Mouse (Mus musculus): ENCODE data around the gene Pald1. TPM values are rescaled to one million over a fixed set of nuclear protein-coding genes. Genes with fewer than 3 reads are reported as not detected.
A peak's percentile ranks its signal among the peaks of the same experiment; 100 is the strongest.

Pald1 gene
- polyA plus RNA-seq, 1 experiment from 2014 or later: 5.7 TPM

DNA sequence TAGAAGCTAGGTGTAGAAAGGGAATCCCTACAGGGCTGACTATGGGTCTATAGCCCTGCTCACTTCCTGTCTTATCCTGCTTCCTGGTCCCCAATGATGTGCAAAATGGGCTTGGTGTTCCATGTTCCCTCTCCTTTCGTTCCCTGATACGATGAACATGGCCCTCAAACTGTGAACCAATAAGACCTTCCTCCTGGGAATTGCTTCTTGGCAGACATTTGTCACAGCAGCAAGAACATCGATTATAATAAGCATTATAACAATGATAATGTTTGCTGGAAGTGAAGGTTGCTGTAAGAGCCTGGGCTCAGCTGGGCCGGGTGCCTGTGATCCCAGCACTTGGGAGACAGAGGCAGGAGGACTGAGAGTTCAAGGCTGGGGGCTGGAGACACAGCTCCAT is 99.0 kb downstream of the Pald1 start:
- no peaks in the 10 kb centered on the region for H3K27me3 ChIP-seq (ENCODE audit: control insufficient read depth, insufficient read depth, low read length)
- DNase-seq (ENCODE audit: low spot score): no peak
- WGBS: 87% methylated on average over 4 of the region's 4 CpGs
- no peak for TF ChIP-seq EP300 (optimal IDR thresholded peaks at IDR 0.05)
- no peak for TF ChIP-seq CTCF (IDR thresholded peaks at IDR 0.05; ENCODE audit: low read depth)
- H3K27ac ChIP-seq (replicated peaks): no peak overlapping the region
- no peaks in the 10 kb centered on the region for H3K4me1 ChIP-seq (replicated peaks; ENCODE audit: control insufficient read depth, insufficient read depth)
- no peaks in the 10 kb centered on the region for H3K9me3 ChIP-seq (ENCODE audit: control insufficient read depth, low read length)
- H3K36me3 ChIP-seq (ENCODE audit: control insufficient read depth, insufficient read depth, low read length): no peaks in the 10 kb centered on the region
- H3K9ac ChIP-seq (ENCODE audit: low read length): no peak overlapping the region
- H3K4me2 ChIP-seq (replicated peaks; ENCODE audit: low read depth): no peak overlapping the region
- H3K4me3 ChIP-seq (ENCODE audit: low read depth, low read length): no peak overlapping the region
- ATAC-seq (ENCODE audit: low FRiP score, low TSS enrichment): no peak

DNA sequence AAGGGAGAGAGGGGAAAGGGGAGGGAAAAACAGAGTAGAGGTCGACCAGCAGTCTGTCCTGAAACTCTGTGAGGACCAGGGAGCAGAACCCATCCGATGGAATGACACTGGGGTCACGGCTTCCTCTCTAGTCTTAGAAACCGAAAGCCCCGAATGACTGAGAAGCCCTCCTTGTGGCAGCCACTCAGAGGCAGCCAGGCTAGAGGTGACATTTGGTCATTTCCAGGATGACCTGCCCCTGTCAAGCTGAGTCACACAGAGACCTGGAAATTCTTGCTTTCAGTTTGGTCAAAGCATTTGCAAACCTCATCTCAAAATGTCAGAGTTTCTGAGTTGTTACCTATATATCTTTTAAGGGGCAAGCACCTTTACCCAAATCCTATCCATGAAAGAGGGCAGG is 102.2 kb downstream of the Pald1 start:
- Histone ChIP-seq H3K27ac (replicated peaks) (no peak overlapping the region), H3K4me1 (replicated peaks; ENCODE audit: control insufficient read depth, insufficient read depth) (no peaks in the 10 kb centered on the region), H3K36me3 (ENCODE audit: control insufficient read depth, insufficient read depth, low read length) (no peaks in the 10 kb centered on the region), H3K4me2 (replicated peaks; ENCODE audit: low read depth) (no peak overlapping the region), H3K27me3 (ENCODE audit: control insufficient read depth, insufficient read depth, low read length) (no peaks in the 10 kb centered on the region), H3K9me3 (ENCODE audit: control insufficient read depth, low read length) (no peaks in the 10 kb centered on the region), H3K9ac (ENCODE audit: low read length) (no peak overlapping the region), H3K4me3 (ENCODE audit: low read depth, low read length) (no peak overlapping the region)
- no peak for ATAC-seq (ENCODE audit: low FRiP score, low TSS enrichment)
- DNase-seq (ENCODE audit: low spot score): no peak
- TF ChIP-seq CTCF (IDR thresholded peaks at IDR 0.05; ENCODE audit: low read depth): no peak
- TF ChIP-seq EP300 (optimal IDR thresholded peaks at IDR 0.05): no peak
- WGBS: 76% methylated on average over 5 of the region's 5 CpGs

DNA sequence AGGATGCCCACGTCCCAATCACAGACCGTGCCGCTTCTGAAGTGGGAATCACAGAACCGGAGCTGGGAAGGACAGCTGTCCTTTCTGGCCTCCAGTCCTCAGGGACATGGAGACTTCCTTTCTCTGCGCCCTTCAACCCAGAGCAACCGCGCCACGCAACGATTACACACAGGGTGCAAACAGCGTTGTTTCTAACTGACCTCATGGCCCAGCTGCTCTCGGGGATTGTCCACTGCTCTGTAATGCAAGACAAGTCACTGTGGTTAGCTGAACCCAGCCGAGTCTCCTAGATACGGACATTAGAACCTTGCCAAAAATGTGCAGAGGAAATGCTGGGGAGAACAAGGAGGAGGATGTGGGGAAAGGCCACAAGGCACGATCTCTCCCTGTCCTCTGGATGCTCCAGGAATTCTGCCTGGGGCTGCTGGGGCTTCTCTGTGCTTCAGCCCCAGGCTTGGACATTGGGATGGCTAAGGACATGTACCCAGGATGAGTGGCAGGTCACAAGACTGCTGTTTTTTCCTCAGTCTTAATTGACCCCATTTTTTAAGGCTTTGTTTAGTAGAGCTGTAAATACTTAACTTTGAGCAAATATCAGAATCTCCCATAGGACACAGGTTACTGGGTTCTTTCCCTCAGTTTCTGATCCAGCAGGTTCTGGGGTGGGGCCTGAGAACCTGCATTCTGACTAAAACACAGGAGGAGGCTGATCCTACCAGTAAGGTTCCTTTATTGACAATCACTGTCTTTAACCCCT is 105.2 kb downstream of the Pald1 start:
- TF ChIP-seq EP300 (optimal IDR thresholded peaks at IDR 0.05) (no peak), CTCF (IDR thresholded peaks at IDR 0.05; ENCODE audit: low read depth) (no peak)
- peak overlapping the region; percentile 36; the same call in 1 of the 2 replicates for H3K27ac ChIP-seq (replicated peaks)
- H3K4me3 ChIP-seq (ENCODE audit: low read depth, low read length): no peak overlapping the region
- H3K27me3 ChIP-seq (ENCODE audit: control insufficient read depth, insufficient read depth, low read length): no peaks in the 10 kb centered on the region
- H3K4me1 ChIP-seq (replicated peaks; ENCODE audit: control insufficient read depth, insufficient read depth): no peaks in the 10 kb centered on the region; the same call in 1 of the 2 replicates
- ATAC-seq (ENCODE audit: low FRiP score, low TSS enrichment) (peak; percentile 55; the same call in 1 of the 2 replicates), DNase-seq (ENCODE audit: low spot score) (no peak)
- H3K9ac ChIP-seq (ENCODE audit: low read length): no peak overlapping the region
- WGBS: 50% methylated on average over 14 of the region's 14 CpGs
- no peaks in the 10 kb centered on the region for H3K36me3 ChIP-seq (ENCODE audit: control insufficient read depth, insufficient read depth, low read length)
- no peaks in the 10 kb centered on the region for H3K9me3 ChIP-seq (ENCODE audit: control insufficient read depth, low read length)
- H3K4me2 ChIP-seq (replicated peaks; ENCODE audit: low read depth): no peak overlapping the region

- Histone ChIP-seq H3K36me3 (ENCODE audit: control insufficient read depth, insufficient read depth, low read length) (no peaks in the 10 kb centered on the region), H3K27ac (replicated peaks) (no peak overlapping the region), H3K4me3 (ENCODE audit: low read depth, low read length) (no peak overlapping the region), H3K27me3 (ENCODE audit: control insufficient read depth, insufficient read depth, low read length) (no peaks in the 10 kb centered on the region; the same call in 1 of the 2 replicates), H3K9me3 (ENCODE audit: control insufficient read depth, low read length) (no peaks in the 10 kb centered on the region), H3K4me1 (replicated peaks; ENCODE audit: control insufficient read depth, insufficient read depth) (peaks cover 2% of the 10 kb centered on the region; the same call in 1 of the 2 replicates), H3K4me2 (replicated peaks; ENCODE audit: low read depth) (no peak overlapping the region), H3K9ac (ENCODE audit: low read length) (no peak overlapping the region)
- TF ChIP-seq EP300 (optimal IDR thresholded peaks at IDR 0.05) (no peak), CTCF (IDR thresholded peaks at IDR 0.05; ENCODE audit: low read depth) (no peak)
- no peak for DNase-seq (ENCODE audit: low spot score)
- ATAC-seq (ENCODE audit: low FRiP score, low TSS enrichment): no peak
- WGBS: 92% methylated on average over 6 of the region's 6 CpGs
Observed at GRCm38 (mm10) chr10:61277051-61277450, 106.3 kb downstream of the Pald1 start.

- TF ChIP-seq EP300 (optimal IDR thresholded peaks at IDR 0.05) (no peak), CTCF (IDR thresholded peaks at IDR 0.05; ENCODE audit: low read depth) (peak; percentile 90)
- 3% methylated on average over 5 of the region's 5 CpGs for WGBS
Observed at GRCm38 (mm10) chr10:61275669-61276110, 107.6 kb downstream of the Pald1 start.

DNA sequence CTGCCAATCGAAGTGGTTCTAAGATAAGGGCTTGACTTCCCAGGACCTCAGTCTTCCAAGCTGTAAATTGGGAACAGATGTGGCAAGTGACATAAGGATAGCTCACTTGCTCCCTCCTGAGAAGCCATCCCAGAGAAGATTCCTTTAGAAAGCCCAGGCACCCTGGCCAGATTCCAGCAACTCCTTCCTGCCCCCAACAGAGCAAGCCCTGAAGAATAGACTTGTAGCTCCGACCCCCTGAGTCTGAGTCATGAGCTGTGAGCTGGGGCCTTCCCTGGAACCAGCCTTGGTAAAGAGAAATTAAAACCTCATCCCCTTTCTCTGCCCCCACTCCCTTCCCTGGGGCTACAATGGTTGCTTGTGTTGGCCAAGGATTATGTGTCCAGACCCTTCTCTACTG is 108.8 kb downstream of the Pald1 start:
- TF ChIP-seq EP300 (optimal IDR thresholded peaks at IDR 0.05) (no peak), CTCF (IDR thresholded peaks at IDR 0.05; ENCODE audit: low read depth) (no peak)
- no peak for ATAC-seq (ENCODE audit: low FRiP score, low TSS enrichment)
- no peaks in the 10 kb centered on the region; the same call in 1 of the 2 replicates for H3K27me3 ChIP-seq (ENCODE audit: control insufficient read depth, insufficient read depth, low read length)
- no peak overlapping the region for H3K9ac ChIP-seq (ENCODE audit: low read length)
- no peak overlapping the region for H3K27ac ChIP-seq (replicated peaks)
- no peaks in the 10 kb centered on the region for H3K9me3 ChIP-seq (ENCODE audit: control insufficient read depth, low read length)
- H3K36me3 ChIP-seq (ENCODE audit: control insufficient read depth, insufficient read depth, low read length): no peaks in the 10 kb centered on the region
- DNase-seq (ENCODE audit: low spot score): no peak
- peaks cover 2% of the 10 kb centered on the region; the same call in 1 of the 2 replicates for H3K4me1 ChIP-seq (replicated peaks; ENCODE audit: control insufficient read depth, insufficient read depth)
- WGBS: 57% methylated on average over 2 of the region's 2 CpGs
- H3K4me3 ChIP-seq (ENCODE audit: low read depth, low read length): no peak overlapping the region
- H3K4me2 ChIP-seq (replicated peaks; ENCODE audit: low read depth): no peak overlapping the region

More at GRCm38 (mm10) chr10:61275669-61276110, 107.6 kb downstream of the Pald1 start:
- Histone ChIP-seq H3K4me3 (ENCODE audit: low read depth, low read length) (no peak overlapping the region), H3K9me3 (ENCODE audit: control insufficient read depth, low read length) (no peaks in the 10 kb centered on the region), H3K4me2 (replicated peaks; ENCODE audit: low read depth) (no peak overlapping the region), H3K36me3 (ENCODE audit: control insufficient read depth, insufficient read depth, low read length) (no peaks in the 10 kb centered on the region), H3K9ac (ENCODE audit: low read length) (no peak overlapping the region), H3K4me1 (replicated peaks; ENCODE audit: control insufficient read depth, insufficient read depth) (peaks cover 2% of the 10 kb centered on the region; the same call in 1 of the 2 replicates), H3K27me3 (ENCODE audit: control insufficient read depth, insufficient read depth, low read length) (no peaks in the 10 kb centered on the region; the same call in 1 of the 2 replicates), H3K27ac (replicated peaks) (no peak overlapping the region)
- peak; percentile 47 for DNase-seq (ENCODE audit: low spot score)
- ATAC-seq (ENCODE audit: low FRiP score, low TSS enrichment): peak; percentile 70

All from stomach, postnatal 0 days (tissue).